ENCODE assay signal across 13 mouse cellular contexts in genomic region chr7:112399425-112400170, GRCm38 (mm10). TPM values are rescaled to one million over a fixed set of nuclear protein-coding genes. Genes with fewer than 3 reads are reported as not detected.
A peak's percentile ranks its signal among the peaks of the same experiment; 100 is the strongest.
DNase-seq lines count a peak whose midpoint lies in the region; ATAC-seq and TF ChIP-seq lines count a peak whose summit lies in the region.
"Had no signal": no experiment of that assay in that cellular context is flagged by ENCODE, and none has a peak within 500 bp of the region (broad histone marks: within the 10 kb centered on the region; RNA-seq: fewer than 3 reads in every experiment).

No protein-coding gene starts in this region.

- no peak for DNase-seq in lung, postnatal 0 days (ENCODE audit: low spot score)
- DNase-seq in lung, postnatal 25 days (ENCODE audit: low spot score) = no peak
- no peak for DNase-seq in left cerebral cortex, postnatal 25 days (ENCODE audit: low spot score in 2 of 2)
- no peak for DNase-seq in urinary bladder, postnatal 25 days (ENCODE audit: low spot score)
- DNase-seq in spleen, postnatal 14 days (ENCODE audit: low spot score in 2 of 2) = no peak

- H3K27ac ChIP-seq in lung, postnatal 0 days (ENCODE audit: low read length) = no peak overlapping the region
- H3K27ac ChIP-seq in forebrain, embryonic 12.5 days = peak overlapping the region; percentile 68
- H3K27ac ChIP-seq in hindbrain, embryonic 13.5 days = 0 out of 2 replicates have a peak overlapping the region, but pooled peaks have one; percentile 25
- H3K27ac ChIP-seq in neural tube, embryonic 13.5 days (replicated peaks) = peak overlapping the region; percentile 39; the same call in 1 of the 2 replicates
- H3K27ac ChIP-seq: embryonic facial prominence, embryonic 15.5 days; limb, embryonic 10.5 days; liver, embryonic 14.5 days had no signal

- no peak overlapping the region for H3K4me2 ChIP-seq in lung, postnatal 0 days (replicated peaks; ENCODE audit: low read depth, low read length)
- no peak overlapping the region for H3K4me2 ChIP-seq in forebrain, embryonic 12.5 days
- H3K4me2 ChIP-seq in hindbrain, embryonic 13.5 days = no peak overlapping the region
- H3K4me2 ChIP-seq in neural tube, embryonic 13.5 days = no peak overlapping the region
- H3K4me2 ChIP-seq: embryonic facial prominence, embryonic 15.5 days had no signal

- H3K36me3 ChIP-seq in lung, postnatal 0 days (ENCODE audit: insufficient read depth, low read length) = no peaks in the 10 kb centered on the region
- no peaks in the 10 kb centered on the region for H3K36me3 ChIP-seq in forebrain, embryonic 12.5 days (replicated peaks)
- no peaks in the 10 kb centered on the region for H3K36me3 ChIP-seq in hindbrain, embryonic 13.5 days
- H3K36me3 ChIP-seq in neural tube, embryonic 13.5 days = no peaks in the 10 kb centered on the region
- H3K36me3 ChIP-seq: embryonic facial prominence, embryonic 15.5 days; limb, embryonic 10.5 days had no signal

- H3K4me1 ChIP-seq in lung, postnatal 0 days (ENCODE audit: insufficient read depth, low read depth, low read length) = no peaks in the 10 kb centered on the region
- H3K4me1 ChIP-seq in forebrain, embryonic 12.5 days = peaks cover 14% of the 10 kb centered on the region
- H3K4me1 ChIP-seq in hindbrain, embryonic 13.5 days (replicated peaks) = no peaks in the 10 kb centered on the region
- peaks cover 10% of the 10 kb centered on the region; the same call in 1 of the 2 replicates for H3K4me1 ChIP-seq in neural tube, embryonic 13.5 days (replicated peaks)

- no peak overlapping the region for H3K9ac ChIP-seq in lung, postnatal 0 days (replicated peaks; ENCODE audit: low read depth)
- no peak overlapping the region for H3K9ac ChIP-seq in forebrain, embryonic 12.5 days
- no peak overlapping the region for H3K9ac ChIP-seq in hindbrain, embryonic 13.5 days
- H3K9ac ChIP-seq in neural tube, embryonic 13.5 days = no peak overlapping the region
- H3K9ac ChIP-seq: embryonic facial prominence, embryonic 15.5 days; liver, embryonic 14.5 days had no signal

- no peak for TF ChIP-seq EP300 in lung, postnatal 0 days (IDR thresholded peaks at IDR 0.05)

- 75% methylated on average over 7 of the region's 7 CpGs for WGBS in lung, postnatal 0 days
- WGBS in forebrain, embryonic 12.5 days = 24% methylated on average over 7 of the region's 7 CpGs
- 34% methylated on average over 7 of the region's 7 CpGs for WGBS in hindbrain, embryonic 13.5 days
- WGBS in neural tube, embryonic 13.5 days = 29% methylated on average over 7 of the region's 7 CpGs

- no peaks in the 10 kb centered on the region for H3K9me3 ChIP-seq in lung, postnatal 0 days (ENCODE audit: low read length)
- H3K9me3 ChIP-seq in forebrain, embryonic 12.5 days = no peaks in the 10 kb centered on the region
- no peaks in the 10 kb centered on the region for H3K9me3 ChIP-seq in hindbrain, embryonic 13.5 days
- H3K9me3 ChIP-seq in neural tube, embryonic 13.5 days = no peaks in the 10 kb centered on the region
- H3K9me3 ChIP-seq: embryonic facial prominence, embryonic 15.5 days; limb, embryonic 10.5 days had no signal

- intact Hi-C loops in left cerebral cortex, postnatal 25 days (cut with DNase I) = loop anchor here (1.0 to 10.0 kb wide), 2 partner anchors 275 to 469 kb away; partner anchors contain the start of gene Tead1

- H3K4me3 ChIP-seq in lung, postnatal 0 days (ENCODE audit: low read depth, low read length) = no peak overlapping the region
- H3K4me3 ChIP-seq in forebrain, embryonic 12.5 days (replicated peaks) = no peak overlapping the region
- no peak overlapping the region for H3K4me3 ChIP-seq in hindbrain, embryonic 13.5 days
- no peak overlapping the region for H3K4me3 ChIP-seq in neural tube, embryonic 13.5 days
- H3K4me3 ChIP-seq: embryonic facial prominence, embryonic 15.5 days; limb, embryonic 10.5 days had no signal

- no peak for TF ChIP-seq CTCF in lung, postnatal 0 days (IDR thresholded peaks at IDR 0.05)

- H3K27me3 ChIP-seq in lung, postnatal 0 days (replicated peaks; ENCODE audit: insufficient read depth, low read length) = no peaks in the 10 kb centered on the region
- H3K27me3 ChIP-seq in forebrain, embryonic 12.5 days = peaks cover 48% of the 10 kb centered on the region
- peaks cover 2% of the 10 kb centered on the region; the same call in 1 of the 2 replicates for H3K27me3 ChIP-seq in hindbrain, embryonic 13.5 days
- H3K27me3 ChIP-seq in neural tube, embryonic 13.5 days = no peaks in the 10 kb centered on the region
- H3K27me3 ChIP-seq: embryonic facial prominence, embryonic 15.5 days had no signal

- peak; percentile 11; the same call in 1 of the 2 replicates for ATAC-seq in lung, postnatal 0 days
- ATAC-seq in forebrain, embryonic 12.5 days (ENCODE audit: low FRiP score) = peak; percentile 90
- ATAC-seq in hindbrain, embryonic 13.5 days (ENCODE audit: low FRiP score) = peak; percentile 52; the same call in 1 of the 2 replicates
- peak; percentile 77 for ATAC-seq in neural tube, embryonic 13.5 days (ENCODE audit: low read depth)

RNA-seq across cellular contexts. Expression of gene Parva, which starts 27.7 kb away (rescaled TPM):
- 70.0 and 79.3 TPM in 2 replicates for polyA plus RNA-seq in lung, postnatal 0 days (2015; fragmentation: Nextera tagmentation; extraction: Ambion mirVana)
- polyA plus RNA-seq in forebrain, embryonic 12.5 days (2016; fragmentation: Nextera tagmentation; extraction: Ambion mirVana) = 51.9 and 54.6 TPM in 2 replicates
- polyA plus RNA-seq in hindbrain, embryonic 13.5 days (2015; fragmentation: Nextera tagmentation; extraction: Ambion mirVana) = 30.8 and 31.0 TPM in 2 replicates
- 26.2 and 31.7 TPM in 2 replicates for polyA plus RNA-seq in neural tube, embryonic 13.5 days (2015; fragmentation: Nextera tagmentation; extraction: Ambion mirVana)
- 10 to 100 TPM; 53.3 to 53.6 TPM for total RNA-seq in left cerebral cortex, postnatal 25 days (2021)
- polyA plus RNA-seq: activated CD4-positive, CD25-positive, alpha-beta regulatory T cell, adult 4 months; CD4-positive, CD25-positive, alpha-beta regulatory T cell, adult 4 months had no signal

Comparison
In these comparisons a context has a peak if more than half of its experiments do, and no peak if none do; other contexts are left out.
1. ATAC-seq: peak in every context shown above with its lines; median percentile 90 in forebrain, embryonic 12.5 days; 77 in neural tube, embryonic 13.5 days; 52 in hindbrain, embryonic 13.5 days; 11 in lung, postnatal 0 days.